Mouse (Mus musculus) hindbrain, embryonic 15.5 days (tissue): ENCODE data around the gene Gm2000. TPM values are rescaled to one million over a fixed set of nuclear protein-coding genes. Genes with fewer than 3 reads are reported as not detected.
"Not testable (repeated sequence)": the region's sequence is repeated elsewhere in the genome, so short reads cannot be mapped to it uniquely, and the experiment has no call there.

ENCODE experiments used
- ATAC-seq: fragments of 200-750 bp; cut with Nextera tagmentation; 2 replicates; pipeline ENCODE4 v1.8.0; 2017; ENCODE audit warnings: low read depth, moderate number of reproducible peaks, moderate TSS enrichment; ENCODE audit not compliant: low FRiP score
- H3K27ac ChIP-seq: fragments of 300-500 bp; sonication (generic); replicated peaks from 2 replicates; pipeline ENCODE4 v1.5.1; 2015; ENCODE audit warnings: mild to moderate bottlenecking, inconsistent platforms
- H3K27me3 ChIP-seq: fragments of 300-500 bp; sonication (generic); 2 replicates; pipeline ENCODE4 v1.6.1; 2015; ENCODE audit warnings: control low read depth, inconsistent platforms
- H3K36me3 ChIP-seq: fragments of 300-500 bp; sonication (generic); 2 replicates; pipeline ENCODE4 v1.6.1; 2015; ENCODE audit warnings: control low read depth, inconsistent platforms
- H3K4me1 ChIP-seq: fragments of 300-500 bp; sonication (generic); replicated peaks from 2 replicates; pipeline ENCODE4 v1.6.1; 2015; ENCODE audit warnings: control low read depth, inconsistent platforms
- H3K4me2 ChIP-seq: fragments of 300-500 bp; sonication (generic); 2 replicates; pipeline ENCODE4 v1.6.1; 2015; ENCODE audit warnings: moderate library complexity, mild to moderate bottlenecking, inconsistent platforms
- H3K4me3 ChIP-seq: fragments of 300-500 bp; sonication (generic); 2 replicates; pipeline ENCODE4 v1.5.1; 2015; ENCODE audit warnings: mild to moderate bottlenecking, inconsistent platforms
- H3K9ac ChIP-seq: fragments of 300-500 bp; sonication (generic); 2 replicates; pipeline ENCODE4 v1.6.1; 2015; ENCODE audit warnings: inconsistent platforms
- H3K9me3 ChIP-seq: fragments of 300-500 bp; sonication (generic); 2 replicates; pipeline ENCODE4 v1.6.1; 2016; ENCODE audit warnings: control low read depth, inconsistent platforms
- WGBS: fragments of 180-500 bp; shearing (Covaris S2); methylation state at CpG from one replicate; pipeline ENCODE4 v1.1.7; 2015; 5-methylcytosine and 5-hydroxymethylcytosine counted together
- polyA plus RNA-seq: library from polyadenylated mRNA; unstranded; fragments of >200 nt; fragmentation: Nextera tagmentation; extraction: Ambion mirVana; gene quantifications from 2 replicates; pipeline ENCODE4 v1.2.1, GENCODE M21; 2015

Gm2000 gene
- 525 and 565 TPM in 2 replicates for polyA plus RNA-seq

DNA sequence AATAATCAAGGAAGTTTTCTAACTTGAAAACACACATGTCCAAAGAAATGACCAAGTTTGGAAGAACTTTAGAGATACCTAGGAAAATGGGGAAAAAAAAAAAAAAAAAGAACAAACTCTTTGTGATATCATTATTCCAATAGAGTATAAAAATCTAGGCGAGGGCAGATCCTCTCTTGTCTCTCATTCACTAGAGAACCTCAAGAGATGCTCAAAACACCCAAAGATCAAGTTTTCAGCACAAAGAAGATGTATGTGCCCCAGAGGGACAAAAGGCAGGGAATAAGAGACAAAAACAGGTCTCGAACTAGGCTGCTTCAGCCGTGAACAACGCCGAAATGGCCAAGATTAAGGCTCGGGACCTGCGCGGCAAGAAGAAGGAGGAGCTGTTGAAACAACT, at the start of gene Gm2000:
Gene Gm2000 (plus strand): TSS at position 301 of the 400 bp plus-strand sequence.
- no peaks in the 10 kb centered on the region for H3K36me3 ChIP-seq
- no peak within 1 kb of the TSS for H3K9ac ChIP-seq
- WGBS: 92% methylated on average over 8 of the region's 8 CpGs
- no peaks in the 10 kb centered on the region for H3K4me1 ChIP-seq
- no peaks in the 10 kb centered on the region for H3K27me3 ChIP-seq
- H3K4me2 ChIP-seq: no peak within 1 kb of the TSS
- no peak within 1 kb of the TSS for H3K27ac ChIP-seq
- H3K9me3 ChIP-seq: 0 out of 2 replicates have a peak, but pooled peaks cover 4% of the 10 kb centered on the region
- ATAC-seq: no peak
- no peak within 1 kb of the TSS for H3K4me3 ChIP-seq

DNA sequence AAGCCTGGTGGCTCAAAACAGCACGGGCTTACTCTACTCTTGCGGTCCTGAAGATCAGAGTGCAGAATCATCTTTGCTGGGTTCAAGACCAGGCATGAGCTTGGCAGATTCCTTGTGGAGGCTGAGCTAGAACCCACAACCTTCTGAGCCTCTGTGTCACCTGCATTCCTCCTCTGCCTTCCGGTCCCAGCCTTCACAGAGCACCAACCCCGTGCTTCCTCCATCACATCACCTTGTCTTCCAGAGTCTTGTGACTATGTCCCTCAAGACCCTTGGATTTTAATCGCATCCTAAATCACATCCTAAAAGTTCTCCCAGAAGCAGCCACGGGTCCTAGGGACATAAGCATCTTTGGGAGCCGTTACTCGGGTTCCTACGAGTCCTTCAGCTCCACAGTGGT, 42.7 kb upstream of the Gm2000 start:
- H3K9ac ChIP-seq: no peak overlapping the region
- H3K27ac ChIP-seq: no peak overlapping the region
- 92% methylated on average over 9 of the region's 9 CpGs for WGBS
- H3K4me3 ChIP-seq: no peak overlapping the region
- H3K4me2 ChIP-seq: no peak overlapping the region
- H3K36me3 ChIP-seq: no peaks in the 10 kb centered on the region
- no peak for ATAC-seq
- no peaks in the 10 kb centered on the region for H3K9me3 ChIP-seq
- H3K27me3 ChIP-seq: no peaks in the 10 kb centered on the region
- H3K4me1 ChIP-seq: no peaks in the 10 kb centered on the region

DNA sequence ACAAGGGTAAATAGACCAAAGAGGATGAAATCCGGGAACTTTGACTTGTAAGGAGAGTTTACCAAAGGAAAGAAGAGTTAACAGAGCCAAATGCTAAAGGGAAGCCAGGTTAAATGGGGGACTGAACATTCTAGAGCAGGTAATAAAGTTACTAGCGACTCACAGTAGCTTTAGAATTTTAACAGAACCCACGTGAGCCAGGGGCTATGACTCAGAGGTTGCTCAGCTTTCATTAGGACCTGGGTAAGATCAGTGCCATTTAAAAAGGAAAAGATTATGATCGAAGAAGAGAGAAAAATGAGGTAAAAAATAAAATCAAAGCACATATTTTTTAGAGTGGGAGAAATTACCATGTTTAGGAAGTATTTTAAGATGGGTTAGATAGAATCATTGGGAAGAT, 25.0 kb upstream of the Gm2000 start:
- no peaks in the 10 kb centered on the region for H3K27me3 ChIP-seq
- H3K4me3 ChIP-seq: no peak overlapping the region
- no peaks in the 10 kb centered on the region for H3K36me3 ChIP-seq
- no peaks in the 10 kb centered on the region for H3K4me1 ChIP-seq
- no peak overlapping the region for H3K9ac ChIP-seq
- no peak overlapping the region for H3K27ac ChIP-seq
- H3K4me2 ChIP-seq: no peak overlapping the region
- ATAC-seq: no peak
- 88% methylated on average over 4 of the region's 4 CpGs for WGBS
- H3K9me3 ChIP-seq: no peaks in the 10 kb centered on the region

DNA sequence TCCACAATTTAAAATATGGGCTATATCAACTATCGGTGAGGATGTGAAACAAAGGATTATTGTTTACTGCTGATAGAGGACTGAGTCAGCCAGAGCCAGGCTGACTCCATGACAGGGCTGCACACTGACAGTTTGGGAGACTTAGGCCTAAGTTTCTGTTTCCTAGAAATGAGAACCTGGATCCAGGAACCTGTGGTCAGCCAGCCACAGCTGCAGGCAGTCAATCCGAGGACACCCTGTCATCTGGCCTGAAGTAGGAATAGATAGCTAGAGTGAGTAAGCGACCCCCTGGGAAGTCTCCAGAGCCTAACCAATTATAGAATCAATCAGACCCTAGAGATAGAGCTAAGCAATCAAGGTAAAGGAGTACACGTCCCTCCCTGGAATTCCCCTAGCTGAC, 21.4 kb upstream of the Gm2000 start:
- H3K36me3 ChIP-seq: no peaks in the 10 kb centered on the region
- no peaks in the 10 kb centered on the region for H3K4me1 ChIP-seq
- ATAC-seq: no peak
- no peaks in the 10 kb centered on the region for H3K27me3 ChIP-seq
- no peak overlapping the region for H3K27ac ChIP-seq
- H3K4me3 ChIP-seq: no peak overlapping the region
- WGBS: 75% methylated on average over 4 of the region's 4 CpGs
- no peak overlapping the region for H3K4me2 ChIP-seq
- H3K9me3 ChIP-seq: no peaks in the 10 kb centered on the region
- no peak overlapping the region for H3K9ac ChIP-seq

DNA sequence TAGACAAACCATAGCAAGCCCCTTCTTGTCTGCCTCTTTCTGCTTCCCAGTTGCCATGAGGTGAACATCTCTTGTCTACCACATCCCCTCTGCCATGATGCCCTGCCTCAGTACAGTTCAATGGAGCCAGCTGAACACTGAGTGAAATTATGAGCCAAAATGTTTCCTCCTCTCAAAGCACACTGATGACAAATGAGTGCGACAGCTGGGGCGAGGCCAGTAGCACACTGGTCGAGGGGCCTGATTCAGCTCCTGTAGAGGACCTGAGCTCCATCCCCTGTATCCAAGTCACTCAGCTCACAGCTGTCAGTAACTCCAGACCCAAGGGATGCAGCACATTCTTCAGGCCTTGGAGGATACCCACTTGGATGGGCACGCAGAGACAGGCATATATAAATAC, 20.2 kb upstream of the Gm2000 start:
- Histone ChIP-seq H3K9me3 (no peaks in the 10 kb centered on the region), H3K4me3 (no peak overlapping the region), H3K27me3 (no peaks in the 10 kb centered on the region), H3K27ac (no peak overlapping the region), H3K9ac (no peak overlapping the region), H3K4me2 (no peak overlapping the region), H3K36me3 (no peaks in the 10 kb centered on the region), H3K4me1 (no peaks in the 10 kb centered on the region)
- 90% methylated on average over 4 of the region's 4 CpGs for WGBS
- no peak for ATAC-seq

DNA sequence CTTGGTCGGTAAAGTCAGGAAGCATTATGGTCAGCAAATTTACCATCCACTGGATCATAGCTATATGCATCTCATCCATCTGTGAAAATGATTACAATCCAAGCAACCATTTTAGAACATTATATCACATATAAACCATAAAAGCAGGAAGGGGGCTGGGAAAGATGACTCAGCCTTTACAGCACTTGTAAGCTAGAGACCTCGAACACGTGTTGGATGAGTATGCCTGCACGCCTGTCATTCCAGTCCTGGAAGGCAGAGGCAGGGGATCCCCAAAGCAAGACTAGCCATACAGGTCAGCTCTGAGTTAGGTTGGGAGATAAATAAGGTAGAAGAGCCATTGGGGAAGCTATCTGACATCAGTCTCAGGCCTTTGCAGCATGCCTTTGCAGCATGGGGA, 16.8 kb upstream of the Gm2000 start:
- Histone ChIP-seq H3K4me3 (no peak overlapping the region), H3K9me3 (no peaks in the 10 kb centered on the region), H3K27ac (no peak overlapping the region), H3K9ac (no peak overlapping the region), H3K4me2 (no peak overlapping the region), H3K36me3 (no peaks in the 10 kb centered on the region), H3K27me3 (no peaks in the 10 kb centered on the region), H3K4me1 (no peaks in the 10 kb centered on the region)
- ATAC-seq: no peak
- whole genome bisulfite sequencing: 80% methylated on average over 4 of the region's 4 CpGs

DNA sequence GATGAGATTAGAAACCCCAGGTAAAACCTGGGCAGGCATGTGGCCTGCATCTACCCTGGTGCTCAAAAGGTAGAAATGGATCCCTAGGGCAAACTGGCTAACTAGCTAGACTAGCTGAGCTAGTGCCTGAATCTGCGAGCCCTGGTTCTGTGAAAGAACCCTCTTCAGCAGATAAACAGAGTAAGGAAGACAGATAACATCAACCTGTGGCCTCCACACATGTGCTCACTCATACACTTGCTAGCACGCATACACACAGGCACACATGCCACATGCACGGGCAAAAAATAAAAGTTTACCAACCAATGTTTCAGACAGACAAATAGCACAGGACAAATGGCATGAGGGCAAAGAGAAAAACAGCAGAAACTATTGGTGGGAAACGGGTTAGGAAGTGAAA, 15.4 kb upstream of the Gm2000 start:
- ATAC-seq: no peak
- no peak overlapping the region for H3K4me2 ChIP-seq
- WGBS: 88% methylated on average over 4 of the region's 4 CpGs

DNA sequence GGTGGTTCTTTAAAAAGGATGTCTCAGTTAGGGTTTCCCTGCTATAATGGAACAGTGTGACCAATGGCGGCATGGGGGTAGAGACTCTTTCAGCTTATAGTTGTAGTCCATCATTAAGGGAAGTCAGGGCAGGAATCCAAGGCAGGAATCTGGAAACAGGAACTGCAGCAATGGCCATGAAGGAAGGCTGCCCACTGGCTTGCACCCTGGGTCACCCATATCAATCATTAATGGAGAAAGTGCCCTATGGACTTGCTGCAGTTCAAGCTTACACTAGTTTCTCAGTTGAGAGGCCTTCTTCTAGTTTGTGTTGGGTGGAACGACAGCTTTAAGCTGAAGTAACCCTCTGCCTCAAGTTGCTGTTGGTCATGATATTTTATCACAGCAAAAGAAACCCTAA, 13.4 kb upstream of the Gm2000 start:
- Histone ChIP-seq H3K27ac (no peak overlapping the region), H3K36me3 (no peaks in the 10 kb centered on the region), H3K27me3 (no peaks in the 10 kb centered on the region), H3K4me1 (no peaks in the 10 kb centered on the region), H3K4me3 (no peak overlapping the region), H3K4me2 (no peak overlapping the region), H3K9ac (no peak overlapping the region), H3K9me3 (no peaks in the 10 kb centered on the region)
- 94% methylated on average over 2 of the region's 2 CpGs for WGBS
- ATAC-seq: no peak

More for the DNA sequence above, 15.4 kb upstream of the Gm2000 start:
- Histone ChIP-seq H3K4me3 (no peak overlapping the region), H3K27ac (no peak overlapping the region), H3K4me1 (no peaks in the 10 kb centered on the region), H3K27me3 (no peaks in the 10 kb centered on the region), H3K36me3 (no peaks in the 10 kb centered on the region), H3K9me3 (no peaks in the 10 kb centered on the region), H3K9ac (no peak overlapping the region)

DNA sequence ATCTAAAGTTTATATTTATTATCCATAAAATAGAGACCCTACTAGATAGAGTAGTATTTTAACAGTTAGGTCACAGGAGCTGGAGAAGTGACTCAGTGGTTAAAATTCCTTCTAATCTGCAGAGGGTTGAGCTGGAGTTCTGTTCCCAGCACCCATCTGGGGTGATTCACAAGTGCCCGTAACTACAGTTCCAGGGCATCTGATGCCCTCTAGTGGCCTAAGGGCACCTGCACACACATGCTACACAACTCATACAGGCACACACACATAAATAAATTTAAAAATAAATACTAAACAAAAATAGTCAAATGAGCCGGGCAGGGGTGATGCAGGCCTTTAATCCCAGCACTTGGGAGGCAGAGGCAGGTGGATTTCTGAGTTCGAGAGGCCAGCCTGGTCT, 15.4 kb downstream of the Gm2000 start:
- Histone ChIP-seq H3K9ac (no peak overlapping the region), H3K4me1 (no peaks in the 10 kb centered on the region), H3K9me3 (no peaks in the 10 kb centered on the region), H3K36me3 (no peaks in the 10 kb centered on the region), H3K4me2 (no peak overlapping the region), H3K27ac (no peak overlapping the region), H3K4me3 (no peak overlapping the region), H3K27me3 (no peaks in the 10 kb centered on the region)
- ATAC-seq: no peak
- WGBS: 95% methylated on average over 3 of the region's 3 CpGs

DNA sequence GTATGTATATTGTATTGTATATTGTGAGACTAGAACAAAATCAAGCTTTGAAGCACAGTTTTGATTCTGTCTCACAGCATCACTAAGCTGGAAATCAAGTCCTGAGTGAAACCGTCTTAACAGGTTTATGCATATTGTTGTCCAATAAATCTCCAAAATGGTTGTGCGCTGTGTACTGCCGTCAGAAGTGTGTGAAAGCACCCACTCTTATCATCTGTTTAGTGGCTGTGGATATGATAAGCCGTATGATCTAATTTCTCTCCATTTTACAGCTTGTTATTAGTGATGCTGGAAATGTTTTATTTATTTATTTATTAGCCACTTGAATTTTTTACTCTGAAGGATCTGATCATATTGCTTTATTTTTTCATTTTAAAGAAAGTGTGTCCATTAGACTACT, 20.4 kb downstream of the Gm2000 start:
- Histone ChIP-seq H3K36me3 (no peaks in the 10 kb centered on the region), H3K27ac (no peak overlapping the region), H3K4me3 (no peak overlapping the region), H3K27me3 (no peaks in the 10 kb centered on the region), H3K9ac (no peak overlapping the region), H3K4me2 (no peak overlapping the region), H3K4me1 (no peaks in the 10 kb centered on the region), H3K9me3 (no peaks in the 10 kb centered on the region)
- WGBS: 96% methylated on average over 4 of the region's 4 CpGs
- no peak for ATAC-seq

DNA sequence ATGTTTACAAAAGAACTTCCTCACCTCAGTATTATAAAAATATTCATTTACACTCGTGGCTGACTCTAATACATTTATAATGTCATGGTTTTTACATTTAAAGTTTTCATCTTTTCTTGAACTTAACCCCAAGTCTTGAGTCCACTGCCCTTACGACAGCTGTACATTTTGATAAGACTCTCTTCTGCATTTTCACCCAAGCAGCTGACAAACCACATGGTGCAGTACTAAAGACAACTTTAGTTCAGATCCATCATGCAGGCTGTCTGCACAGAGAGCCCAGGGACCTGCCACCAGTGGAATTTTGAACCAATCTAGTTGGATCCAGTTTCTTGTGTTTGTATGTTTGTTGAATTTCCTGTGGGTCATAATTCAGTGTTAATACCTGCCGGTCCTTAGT, 21.0 kb downstream of the Gm2000 start:
- H3K4me3 ChIP-seq: no peak overlapping the region
- no peak for ATAC-seq
- 72% methylated on average over 3 of the region's 3 CpGs for WGBS

DNA sequence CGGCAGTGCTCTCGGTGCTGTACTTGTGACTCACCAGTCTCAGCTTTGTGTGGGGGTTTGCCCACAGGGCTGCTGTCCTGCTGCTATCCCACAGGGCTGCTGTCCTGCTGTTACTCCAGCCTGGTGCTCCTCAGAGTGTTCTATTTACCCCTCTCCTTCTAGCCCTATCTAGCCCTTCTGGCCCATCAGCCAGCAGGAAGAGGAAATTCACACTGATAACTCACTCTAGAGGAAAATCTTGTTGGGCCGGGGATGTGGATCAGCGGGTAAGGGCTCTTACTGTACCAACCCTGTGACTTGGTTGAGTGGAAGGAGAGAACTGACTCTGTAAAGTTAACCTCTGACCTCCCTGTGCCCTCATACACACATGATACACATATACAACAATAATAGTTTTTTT, 27.3 kb downstream of the Gm2000 start:
- no peaks in the 10 kb centered on the region for H3K9me3 ChIP-seq
- 84% methylated on average over 4 of the region's 4 CpGs for WGBS
- no peaks in the 10 kb centered on the region for H3K36me3 ChIP-seq
- H3K27me3 ChIP-seq: no peaks in the 10 kb centered on the region
- no peak overlapping the region for H3K4me3 ChIP-seq
- H3K4me2 ChIP-seq: no peak overlapping the region
- no peak for ATAC-seq
- H3K27ac ChIP-seq: no peak overlapping the region
- no peak overlapping the region for H3K9ac ChIP-seq
- no peaks in the 10 kb centered on the region for H3K4me1 ChIP-seq

More for the DNA sequence above, 21.0 kb downstream of the Gm2000 start:
- Histone ChIP-seq H3K9ac (no peak overlapping the region), H3K27me3 (no peaks in the 10 kb centered on the region), H3K27ac (no peak overlapping the region), H3K36me3 (no peaks in the 10 kb centered on the region), H3K4me2 (no peak overlapping the region), H3K4me1 (no peaks in the 10 kb centered on the region), H3K9me3 (no peaks in the 10 kb centered on the region)

DNA sequence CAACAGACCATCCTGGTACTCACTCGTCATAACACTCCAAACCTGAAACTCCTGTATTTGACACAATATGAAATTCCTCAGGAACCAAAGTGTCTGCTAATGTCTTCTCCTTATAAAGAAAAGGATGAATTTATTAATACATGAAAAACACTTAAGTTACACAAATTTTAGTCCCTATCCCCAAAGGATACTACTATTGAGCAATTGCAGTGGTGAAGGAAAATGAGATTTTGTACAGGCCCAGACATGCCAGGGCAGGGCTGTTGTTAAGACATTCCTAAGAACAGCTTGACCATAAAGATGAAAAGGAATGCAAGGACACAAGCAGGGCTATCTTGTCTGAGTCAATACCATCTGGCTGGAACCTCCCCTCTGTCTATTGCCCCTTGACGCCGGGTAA, 34.3 kb downstream of the Gm2000 start:
- not testable (repeated sequence) for H3K4me3 ChIP-seq, H3K27me3 ChIP-seq, ATAC-seq, H3K9ac ChIP-seq, H3K9me3 ChIP-seq, H3K4me1 ChIP-seq, H3K4me2 ChIP-seq, H3K36me3 ChIP-seq, H3K27ac ChIP-seq
- WGBS: 71% methylated on average over 3 of the region's 3 CpGs
